Mouse (Mus musculus) thymus, postnatal 25 days (tissue): ENCODE results near the gene Clk3.

Experiments used
- DNase-seq: peaks from one replicate; pipeline ENCODE4 v3.0.0; 2022

Clk3 gene

DNA sequence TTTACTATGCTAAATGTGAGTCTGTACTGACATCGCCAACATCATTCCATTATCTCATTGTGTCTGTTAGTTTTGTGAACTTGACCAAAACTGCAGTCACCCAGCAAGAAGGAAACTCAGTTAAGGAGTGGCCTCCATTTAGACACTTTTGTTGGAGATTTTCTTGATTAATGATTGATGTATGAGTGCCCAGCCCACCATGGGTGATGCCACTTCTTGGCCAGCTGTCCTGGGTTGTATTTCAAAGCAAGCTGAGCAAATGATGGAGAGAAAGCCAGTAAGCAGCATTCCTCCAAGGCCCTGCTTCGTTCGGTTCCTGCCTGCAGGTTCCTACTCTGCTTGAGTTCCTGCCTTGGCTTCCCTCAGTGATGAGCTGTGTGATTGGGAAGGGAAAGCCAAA lies 44.9 kb downstream of the Clk3 start:
- DNase-seq, result no peak

DNA sequence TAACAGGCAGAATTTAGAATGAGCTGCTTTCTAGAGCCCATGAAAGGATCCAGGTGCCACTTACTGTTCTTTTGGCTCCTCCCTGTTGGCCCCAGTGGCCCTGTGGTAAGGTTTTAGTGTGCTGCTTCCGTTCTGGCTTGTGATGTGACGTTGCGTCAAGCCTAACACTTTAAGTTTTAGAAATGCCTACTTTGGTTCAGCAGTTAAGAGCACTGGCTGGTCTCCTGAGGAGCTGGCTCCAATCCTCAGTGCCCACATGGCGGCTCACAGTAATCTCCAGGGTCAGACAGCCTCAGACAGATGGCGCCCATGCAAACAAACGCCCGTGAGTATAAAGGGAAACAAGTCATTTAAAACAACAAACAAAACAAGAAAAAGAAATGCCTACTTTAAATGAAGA lies 47.3 kb downstream of the Clk3 start:
- no peak for DNase-seq

DNA sequence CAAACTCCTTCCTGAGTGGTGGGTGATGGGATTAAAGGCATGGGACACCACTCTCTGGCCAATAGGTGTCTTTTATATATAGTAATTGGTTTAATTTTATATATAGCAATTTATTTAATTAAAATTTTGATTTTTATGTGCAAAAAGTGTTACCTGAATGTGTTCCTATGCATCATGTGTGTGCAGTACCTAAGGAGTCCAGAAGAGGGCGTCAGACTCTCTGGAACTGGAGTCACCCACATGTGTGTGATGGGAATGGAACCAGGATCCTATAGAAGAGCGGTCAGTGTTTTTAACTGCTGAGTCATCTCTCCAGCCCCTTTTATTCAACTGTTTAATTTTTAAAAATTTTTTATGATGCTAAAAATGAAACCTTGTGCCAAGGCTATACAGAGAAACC lies 53.5 kb downstream of the Clk3 start:
- DNase-seq, result no peak

DNA sequence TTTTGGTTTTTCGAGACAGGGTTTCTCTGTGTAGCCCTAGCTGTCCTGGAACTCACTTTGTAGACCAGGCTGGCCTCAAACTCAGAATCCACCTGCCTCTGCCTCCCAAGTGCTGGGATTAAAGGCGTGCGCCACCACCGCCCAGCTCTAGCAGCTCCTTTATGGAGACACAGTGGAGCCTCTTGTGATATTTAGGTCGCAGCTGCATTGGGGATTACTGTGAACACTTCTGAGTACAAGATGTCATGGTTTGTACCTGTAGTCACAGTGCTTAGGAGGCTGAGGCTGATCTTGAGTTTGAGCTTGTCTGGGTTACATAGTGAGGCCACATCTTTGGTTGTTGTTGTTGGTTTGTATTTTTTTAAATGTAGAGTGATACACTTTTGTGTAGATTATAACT lies 55.4 kb downstream of the Clk3 start:
- DNase-seq, result peak; percentile 24

DNA sequence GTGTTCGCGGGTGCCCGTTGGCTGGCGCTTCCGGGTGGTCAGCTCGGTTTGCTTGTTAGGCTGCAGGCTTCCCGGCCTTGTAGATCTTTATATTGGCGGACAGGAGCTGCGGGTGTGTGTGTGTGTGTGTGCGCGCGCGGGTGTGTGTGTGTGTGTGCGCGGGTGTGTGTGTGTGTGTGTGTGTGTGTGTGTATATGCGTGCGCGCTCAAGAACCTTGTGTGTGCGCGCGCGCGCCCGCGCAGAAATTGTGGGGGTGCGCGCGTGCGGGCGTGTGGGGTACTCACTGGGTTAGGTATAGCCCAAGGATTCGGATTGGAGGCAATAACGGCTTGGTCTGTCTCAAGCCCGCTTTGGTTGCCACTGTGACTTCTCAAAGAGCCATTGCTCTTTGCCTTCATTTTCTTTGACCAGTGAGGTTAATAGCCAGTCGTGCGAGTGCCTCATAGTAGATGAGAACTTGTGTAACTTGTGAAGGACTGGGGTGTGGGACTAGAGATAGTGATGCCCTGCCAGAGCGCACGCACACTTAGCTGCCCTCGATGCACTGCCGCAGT lies 56.9 kb downstream of the Clk3 start:
- DNase-seq, result peak; percentile 59

DNA sequence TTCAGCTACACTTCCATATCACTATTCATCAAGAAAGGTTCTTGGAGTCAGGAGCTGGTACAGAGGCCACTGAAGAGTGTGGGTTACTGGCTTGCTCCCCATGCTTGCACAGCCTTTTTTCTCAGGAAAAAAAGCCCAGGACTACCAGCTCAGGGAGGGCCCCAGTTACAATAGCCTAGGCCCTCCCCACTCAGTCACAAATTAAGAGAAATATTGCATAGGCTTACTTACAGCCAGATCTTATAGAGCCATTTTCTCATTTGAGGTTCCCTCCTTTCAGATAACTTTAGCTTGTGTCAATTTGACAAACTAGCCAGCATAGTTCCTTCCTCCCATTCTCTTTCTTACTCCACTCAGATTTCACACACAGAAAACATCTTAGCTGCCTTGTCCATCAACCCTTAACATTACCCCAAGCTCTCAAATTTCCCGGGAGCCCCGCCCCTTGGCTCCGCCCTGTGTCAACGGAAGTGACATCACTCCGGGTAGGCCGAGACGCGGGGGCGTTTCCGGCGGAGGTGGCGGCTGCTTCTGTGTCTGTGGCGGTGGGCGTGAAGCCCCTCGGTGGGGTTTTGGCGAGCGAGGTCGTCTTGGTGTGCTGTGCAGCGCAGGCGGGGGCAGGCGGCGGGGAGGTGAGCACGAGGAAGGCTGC lies 57.5 kb downstream of the Clk3 start, which contains the start of gene Edc3:
TSS of gene Edc3 (plus strand) at position 473 of the 652 bp plus-strand sequence.
- DNase-seq, result peak; percentile 92

DNA sequence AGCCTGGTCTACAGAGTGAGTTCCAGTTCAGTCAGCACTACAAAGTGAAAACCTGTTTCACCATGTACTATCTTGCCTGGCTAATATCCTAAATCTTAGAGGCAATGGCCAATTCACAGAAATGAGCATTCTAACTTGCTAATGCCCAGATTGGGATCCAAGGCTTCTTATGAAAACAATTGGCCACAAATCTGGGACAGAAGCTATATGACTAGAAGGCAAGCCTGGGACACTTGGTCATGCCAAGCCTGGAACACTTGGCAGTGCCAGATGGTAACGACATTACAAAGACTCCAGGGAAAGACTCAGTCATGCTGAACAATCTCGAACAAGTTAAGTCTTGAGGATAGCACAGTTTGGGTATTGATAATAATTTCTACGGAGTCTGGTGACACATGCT lies 59.2 kb downstream of the Clk3 start:
- no peak for DNase-seq
